Mouse (Mus musculus) liver, postnatal 0 days (tissue): ENCODE measurements at regions not wholly inside any gene's neighbourhood (a gene's known extent, or its start where the extent isn't known, plus 50 kb on each side); places are given as distances from the start of the nearest gene placed in this dataset.

Experiments
- CTCF ChIP-seq: sonication (generic); IDR thresholded peaks from 2 replicates; pipeline ENCODE4 v1.5.1; 2016; ENCODE audit warnings: antibody characterized with exemption, low read depth
- EP300 ChIP-seq: IDR thresholded peaks from 2 replicates; pipeline ENCODE4 v1.6.1; 2016; ENCODE audit warnings: antibody characterized with exemption, low read depth, mild to moderate bottlenecking

GRCm38 (mm10) chr16:29964563-29964962, 99.6 kb upstream of the Hes1 start:
- TF ChIP-seq CTCF, result no peak
- TF ChIP-seq EP300, result no peak
